Mouse (Mus musculus) liver, adult 2 months (tissue): ENCODE results near the gene Ralgapa2.

Experiments used
- CTCF ChIP-seq: fragments of 200-500 bp; IDR thresholded peaks from 2 replicates; pipeline ENCODE4 v1.5.1; 2011; ENCODE audit warnings: low read depth, low read length, control low read depth
- POLR2A ChIP-seq: fragments of 200-500 bp; IDR thresholded peaks from 2 replicates; pipeline ENCODE4 v1.6.1; 2011; ENCODE audit warnings: low read length, control low read depth; ENCODE audit not compliant: insufficient read depth; ENCODE audit errors: extremely low read depth

- TF ChIP-seq POLR2A: no peak
- TF ChIP-seq CTCF: no peak
These were observed 20.1 kb downstream of the Ralgapa2 start for GRCm38 (mm10) chr2:146491830-146492610.
